ENCODE assay signal across 14 mouse cellular contexts in genomic region chr19:16366465-16367063, GRCm38 (mm10).
A peak's percentile ranks its signal among the peaks of the same experiment; 100 is the strongest.
DNase-seq lines count a peak whose midpoint lies in the region; ATAC-seq and TF ChIP-seq lines count a peak whose summit lies in the region.
"Had no signal": no experiment of that assay in that cellular context is flagged by ENCODE, and none has a peak within 500 bp of the region (broad histone marks: within the 10 kb centered on the region; RNA-seq: fewer than 3 reads in every experiment).

No protein-coding gene starts in this region.

- H3K9me3 ChIP-seq in heart, embryonic 10.5 days: no peaks in the 10 kb centered on the region
- no peaks in the 10 kb centered on the region for H3K9me3 ChIP-seq in liver, postnatal 0 days (ENCODE audit: low read length)
- H3K9me3 ChIP-seq in liver, embryonic 12.5 days (replicated peaks): no peaks in the 10 kb centered on the region
- H3K9me3 ChIP-seq: embryonic facial prominence, embryonic 15.5 days; G1E had no signal

- TF ChIP-seq POLR2A in embryonic fibroblast, embryonic 13.5 days (IDR thresholded peaks at IDR 0.05; ENCODE audit: low read depth, low read length): no peak

- 0 out of 2 replicates have a peak, but pooled peaks have one; percentile 31 for ATAC-seq in liver, postnatal 0 days
- ATAC-seq in liver, embryonic 12.5 days: no peak

- no peaks in the 10 kb centered on the region for H3K27me3 ChIP-seq in heart, embryonic 10.5 days (ENCODE audit: insufficient read depth, poor library complexity, severe bottlenecking)
- no peaks in the 10 kb centered on the region for H3K27me3 ChIP-seq in liver, postnatal 0 days (ENCODE audit: insufficient read depth, low read length)
- H3K27me3 ChIP-seq in liver, embryonic 12.5 days (replicated peaks): no peaks in the 10 kb centered on the region
- H3K27me3 ChIP-seq: embryonic facial prominence, embryonic 15.5 days had no signal

- H3K27ac ChIP-seq in heart, embryonic 10.5 days: no peak overlapping the region
- H3K27ac ChIP-seq in liver, postnatal 0 days (ENCODE audit: low read depth): 0 out of 2 replicates have a peak overlapping the region, but pooled peaks have one; percentile 2
- no peak overlapping the region for H3K27ac ChIP-seq in liver, embryonic 12.5 days
- H3K27ac ChIP-seq in embryonic fibroblast, embryonic 13.5 days (ENCODE audit: insufficient read depth, low read length): peak overlapping the region; percentile 81
- H3K27ac ChIP-seq: embryonic facial prominence, embryonic 15.5 days; kidney, postnatal 0 days had no signal

- peak; percentile 77 for DNase-seq in heart, adult 11 months
- DNase-seq in heart, embryonic 10.5 days (ENCODE audit: low spot score): no peak
- DNase-seq in liver, postnatal 0 days: no peak
- DNase-seq in 3T3-L1 (ENCODE audit: low read depth, low spot score): peak; percentile 66
- DNase-seq in right cerebral cortex, adult 18-20 months: no peak
- no peak for DNase-seq in kidney, postnatal 10 days
- DNase-seq: cerebellum, adult 11 months; cerebellum, postnatal 36 days; thymus, adult 2 months had no signal

- TF ChIP-seq EP300 in liver, postnatal 0 days (IDR thresholded peaks at IDR 0.05; ENCODE audit: low read depth): no peak

- peaks cover 3% of the 10 kb centered on the region; the same call in 1 of the 2 replicates for H3K36me3 ChIP-seq in heart, embryonic 10.5 days
- 0 out of 2 replicates have a peak, but pooled peaks cover 8% of the 10 kb centered on the region for H3K36me3 ChIP-seq in liver, postnatal 0 days (replicated peaks; ENCODE audit: insufficient read depth, low read length)
- peaks cover 6% of the 10 kb centered on the region; the same call in 1 of the 2 replicates for H3K36me3 ChIP-seq in liver, embryonic 12.5 days
- H3K36me3 ChIP-seq: G1E had no signal

- peaks cover 8% of the 10 kb centered on the region; the same call in 1 of the 2 replicates for H3K4me1 ChIP-seq in heart, embryonic 10.5 days
- H3K4me1 ChIP-seq in liver, postnatal 0 days (ENCODE audit: insufficient read depth): peaks cover 7% of the 10 kb centered on the region; the same call in 1 of the 2 replicates
- H3K4me1 ChIP-seq in liver, embryonic 12.5 days: 0 out of 2 replicates have a peak, but pooled peaks cover 4% of the 10 kb centered on the region
- peaks cover 18% of the 10 kb centered on the region for H3K4me1 ChIP-seq in embryonic fibroblast, embryonic 13.5 days (ENCODE audit: control insufficient read depth, insufficient read depth, low read length)

- no peak overlapping the region for H3K4me2 ChIP-seq in liver, postnatal 0 days (ENCODE audit: low read depth, low read length)
- H3K4me2 ChIP-seq in liver, embryonic 12.5 days: no peak overlapping the region
- H3K4me2 ChIP-seq: embryonic facial prominence, embryonic 15.5 days had no signal

- no peak overlapping the region for H3K9ac ChIP-seq in liver, postnatal 0 days (replicated peaks)
- no peak overlapping the region for H3K9ac ChIP-seq in liver, embryonic 12.5 days
- H3K9ac ChIP-seq: embryonic facial prominence, embryonic 15.5 days had no signal

- WGBS in heart, embryonic 10.5 days: 73% methylated on average over 7 of the region's 7 CpGs
- WGBS in liver, postnatal 0 days (ENCODE audit: insufficient replicate concordance): 70% methylated on average over 7 of the region's 7 CpGs
- WGBS in liver, embryonic 12.5 days (ENCODE audit: insufficient replicate concordance): 67% methylated on average over 7 of the region's 7 CpGs

- no peak for TF ChIP-seq CTCF in liver, postnatal 0 days (IDR thresholded peaks at IDR 0.05; ENCODE audit: low read depth)
- no peak for TF ChIP-seq CTCF in embryonic fibroblast, embryonic 13.5 days (IDR thresholded peaks at IDR 0.05; ENCODE audit: borderline replicate concordance, insufficient read depth, low read length)

- no peak overlapping the region for H3K4me3 ChIP-seq in heart, embryonic 10.5 days
- no peak overlapping the region for H3K4me3 ChIP-seq in liver, postnatal 0 days (ENCODE audit: low read depth, low read length)
- no peak overlapping the region for H3K4me3 ChIP-seq in liver, embryonic 12.5 days
- H3K4me3 ChIP-seq in embryonic fibroblast, embryonic 13.5 days (ENCODE audit: insufficient read depth, low read length): no peak overlapping the region
- H3K4me3 ChIP-seq: embryonic facial prominence, embryonic 15.5 days had no signal

Comparison
In these comparisons a context has a peak if more than half of its experiments do, and no peak if none do; other contexts are left out.
1. DNase-seq: peak in heart, adult 11 months (single experiment) and 3T3-L1 (single experiment); none in heart, embryonic 10.5 days (single experiment), liver, postnatal 0 days (single experiment), right cerebral cortex, adult 18-20 months (single experiment) and kidney, postnatal 10 days (single experiment).
2. H3K27ac ChIP-seq: peak in liver, postnatal 0 days (single experiment) and embryonic fibroblast, embryonic 13.5 days (single experiment); none in heart, embryonic 10.5 days (single experiment) and liver, embryonic 12.5 days (single experiment).